Mouse (Mus musculus) liver, embryonic 14.5 days (tissue): ENCODE measurements around the gene Ezr.

ENCODE experiments used
- CTCF ChIP-seq: IDR thresholded peaks from 2 replicates; pipeline ENCODE4 v1.5.1; 2016; ENCODE audit warnings: antibody characterized with exemption, low read depth, control low read depth
- EP300 ChIP-seq: IDR thresholded peaks from 2 replicates; pipeline ENCODE4 v1.6.1; 2016; ENCODE audit warnings: antibody characterized with exemption, low read depth

DNA sequence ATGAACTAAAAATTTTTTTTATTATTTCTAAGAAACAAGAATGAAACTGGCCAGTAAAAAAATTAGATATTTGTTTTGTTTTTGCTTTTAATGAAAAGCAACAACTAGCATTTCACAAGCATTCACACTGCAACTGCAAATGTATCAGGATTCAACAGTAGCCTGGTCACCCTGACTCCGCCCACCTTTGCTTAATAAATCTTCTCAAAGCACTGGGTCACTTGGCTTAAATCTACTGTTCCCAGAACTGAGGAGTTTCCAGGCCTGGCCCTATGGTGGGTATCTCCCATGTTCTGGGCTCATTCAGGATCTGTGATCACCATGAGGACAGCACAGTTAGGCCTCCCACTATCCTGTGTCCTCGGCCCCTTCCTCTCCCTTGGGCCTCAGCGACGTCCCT, 17.9 kb downstream of the Ezr start:
- TF ChIP-seq EP300 (no peak), CTCF (no peak)
